In genomic region chr6:142818306-142818705, GRCm38 (mm10) we compare ENCODE assay signal across 38 mouse cellular contexts. TPM values are rescaled to one million over a fixed set of nuclear protein-coding genes. Genes with fewer than 3 reads are reported as not detected.
"Had no signal": no experiment of that assay in that cellular context is flagged by ENCODE, and none has a peak within 500 bp of the region (broad histone marks: within the 10 kb centered on the region; RNA-seq: fewer than 3 reads in every experiment).

No protein-coding gene starts in this region.

- H3K4me3 ChIP-seq: left cerebral cortex, adult 2 months; limb, embryonic 12.5 days; limb, embryonic 13.5 days; limb, embryonic 15.5 days; liver, embryonic 13.5 days; liver, embryonic 15.5 days; lung, embryonic 15.5 days; megakaryocyte, embryonic 14.5 days; midbrain, embryonic 10.5 days; midbrain, embryonic 12.5 days; midbrain, embryonic 13.5 days; midbrain, embryonic 15.5 days; myocyte; neural tube, embryonic 12.5 days had no signal

- H3K36me3 ChIP-seq: limb, embryonic 12.5 days; limb, embryonic 13.5 days; limb, embryonic 15.5 days; liver, embryonic 13.5 days; liver, embryonic 15.5 days; lung, embryonic 15.5 days; midbrain, embryonic 10.5 days; midbrain, embryonic 12.5 days; midbrain, embryonic 13.5 days; midbrain, embryonic 15.5 days; neural tube, embryonic 12.5 days had no signal

- H3K9ac ChIP-seq: limb, embryonic 12.5 days; limb, embryonic 13.5 days; limb, embryonic 15.5 days; liver, embryonic 13.5 days; liver, embryonic 14.5 days; liver, embryonic 15.5 days; liver, postnatal 0 days; lung, embryonic 14.5 days; lung, embryonic 15.5 days; midbrain, embryonic 12.5 days; midbrain, embryonic 13.5 days; midbrain, embryonic 15.5 days; neural tube, embryonic 12.5 days had no signal

- H3K27me3 ChIP-seq: limb, embryonic 12.5 days; limb, embryonic 13.5 days; limb, embryonic 15.5 days; lung, embryonic 15.5 days; midbrain, embryonic 12.5 days; midbrain, embryonic 13.5 days; midbrain, embryonic 15.5 days; neural tube, embryonic 12.5 days had no signal

- H3K4me2 ChIP-seq: limb, embryonic 12.5 days; limb, embryonic 13.5 days; limb, embryonic 15.5 days; liver, embryonic 13.5 days; liver, embryonic 15.5 days; lung, embryonic 14.5 days; lung, embryonic 15.5 days; midbrain, embryonic 11.5 days; midbrain, embryonic 12.5 days; midbrain, embryonic 13.5 days; midbrain, embryonic 15.5 days; neural tube, embryonic 12.5 days had no signal

- ATAC-seq: liver, postnatal 0 days; lung, postnatal 0 days; midbrain, embryonic 13.5 days; midbrain, embryonic 15.5 days; midbrain, embryonic 16.5 days had no signal

- DNase-seq: left cerebral cortex, postnatal 4 days; liver; liver, embryonic 13.5 days; liver, postnatal 0 days; lung, adult 18-20 months; lung, adult 2 months; lung, embryonic 14.5 days; lung, postnatal 10 days; lung, postnatal 14 days; lung, postnatal 36 days; lung, postnatal 4 days; midbrain, embryonic 14.5 days had no signal

- H3K27ac ChIP-seq: left cerebral cortex, adult 2 months; limb, embryonic 12.5 days; limb, embryonic 13.5 days; limb, embryonic 15.5 days; liver, embryonic 13.5 days; liver, embryonic 14.5 days; liver, embryonic 15.5 days; lung, embryonic 15.5 days; macrophage; midbrain, embryonic 10.5 days; midbrain, embryonic 12.5 days; midbrain, embryonic 13.5 days; midbrain, embryonic 15.5 days; neural tube, embryonic 12.5 days had no signal

- H3K4me1 ChIP-seq: limb, embryonic 12.5 days; liver, embryonic 13.5 days; neural tube, embryonic 12.5 days had no signal

- H3K9me3 ChIP-seq: limb, embryonic 12.5 days; limb, embryonic 13.5 days; limb, embryonic 15.5 days; liver, embryonic 13.5 days; liver, embryonic 15.5 days; lung, embryonic 15.5 days; midbrain, embryonic 10.5 days; midbrain, embryonic 12.5 days; midbrain, embryonic 13.5 days; midbrain, embryonic 15.5 days; neural tube, embryonic 12.5 days had no signal

RNA-seq across cellular contexts. Expression of gene Sult6b2, which starts 14.0 kb away (rescaled TPM):
- total RNA-seq: left cerebral cortex, adult 18-20 months; left cerebral cortex, adult 2 months; liver, adult 2 months; megakaryocyte progenitor cell, adult 5-6 weeks; megakaryocyte, adult 5-6 weeks; megakaryocyte-erythroid progenitor cell, adult 5-6 weeks; midbrain, postnatal 0 days; monocyte, adult 5-6 weeks had no signal
- polyA plus RNA-seq: limb, embryonic 12.5 days; limb, embryonic 13.5 days; liver, adult 2 months; liver, embryonic 13.5 days; liver, embryonic 14.5 days; liver, postnatal 0 days; lung, adult 2 months; lung, embryonic 14.5 days; lung, embryonic 15.5 days; lung, embryonic 16.5 days; lung, postnatal 0 days; macrophage; midbrain, embryonic 10.5 days; midbrain, embryonic 12.5 days; midbrain, embryonic 14.5 days; myocyte had no signal
